Mouse (Mus musculus) thymus, postnatal 25 days (tissue): Measurements from ENCODE around the gene 9130213A22Rik.

Experiments
- DNase-seq: peaks from one replicate; pipeline ENCODE4 v3.0.0; 2022

Gene 9130213A22Rik

DNA sequence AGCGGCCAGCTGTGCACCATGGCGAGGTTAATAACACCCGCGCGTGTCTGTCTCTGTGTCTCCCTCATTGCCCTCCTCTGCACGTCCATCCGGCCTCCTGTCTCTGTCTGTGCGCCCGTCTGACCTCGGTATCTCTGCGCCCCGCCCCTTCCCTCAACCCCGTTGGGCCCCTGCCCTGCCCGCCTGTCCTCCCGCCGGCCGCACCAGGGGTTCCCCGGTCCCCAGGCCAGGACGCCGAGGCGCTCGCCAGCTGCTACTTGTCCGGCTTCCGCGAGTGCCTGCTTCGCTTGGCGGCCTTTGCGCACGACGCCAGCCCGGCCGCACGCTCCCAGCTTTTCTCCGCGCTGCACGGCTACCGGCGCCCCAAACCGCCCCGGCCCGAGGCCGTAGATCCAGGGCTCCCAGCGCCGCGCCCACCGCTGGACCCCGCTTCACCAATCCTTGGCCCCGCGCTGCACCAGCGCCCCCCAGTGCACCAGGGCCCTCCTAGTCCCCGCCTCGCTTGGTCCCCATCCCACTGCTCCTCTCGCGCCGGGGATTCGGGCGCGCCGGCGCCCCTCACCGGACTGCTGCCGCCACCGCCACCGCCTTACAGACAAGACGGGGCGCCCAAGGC, at the start of gene 9130213A22Rik:
Gene 9130213A22Rik (minus strand): TSS at position 254 of the 616 bp plus-strand sequence.
- peak; percentile 84 for DNase-seq

DNA sequence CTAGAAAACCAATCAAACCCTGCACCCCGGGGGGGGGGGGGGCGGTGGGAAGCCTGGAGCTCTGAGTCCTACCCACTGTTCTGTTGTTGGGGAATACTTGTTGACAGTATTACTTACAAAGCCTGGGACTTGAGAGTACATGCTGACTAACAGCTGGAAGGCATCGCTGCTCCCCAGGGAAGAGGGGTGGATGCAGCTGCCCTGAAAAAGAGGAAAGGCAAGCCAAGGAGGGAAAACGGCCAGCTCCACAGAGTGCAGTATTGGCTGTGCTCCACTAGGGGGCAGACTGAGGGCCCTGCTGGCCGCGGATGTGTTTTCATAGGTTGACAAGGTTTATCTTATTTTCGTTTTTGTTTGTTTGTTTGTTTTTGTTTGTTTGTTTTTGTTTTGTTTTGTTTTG, 49.2 kb upstream of the 9130213A22Rik start:
- DNase-seq: peak; percentile 45

- no peak for DNase-seq
These were observed 46.9 kb upstream of the 9130213A22Rik start for GRCm38 (mm10) chr11:69169313-69169712.

GRCm38 (mm10) chr11:69156800-69157199, 34.4 kb upstream of the 9130213A22Rik start, which contains the start of gene Alox12b:
TSS of gene Alox12b (plus strand) at chr11:69156989.
- no peak for DNase-seq

DNA sequence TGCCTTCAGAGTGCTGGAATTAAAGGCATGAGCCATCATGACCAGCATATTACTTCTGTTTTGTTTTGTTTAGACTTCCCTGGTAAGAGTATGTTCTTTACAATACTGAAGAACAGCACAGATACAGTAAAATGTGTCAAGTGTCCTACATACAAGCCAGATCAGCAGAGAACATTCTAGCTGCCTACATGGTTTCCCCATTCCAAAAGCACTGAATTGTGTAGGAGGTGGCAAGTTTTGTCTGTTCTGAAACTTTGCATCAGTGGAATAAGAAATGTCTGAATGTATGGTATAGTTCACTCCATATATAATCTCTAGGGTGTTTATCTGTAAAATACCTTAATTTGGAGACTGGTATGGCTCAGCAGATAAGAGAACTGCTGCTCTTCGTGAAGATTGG, 33.0 kb upstream of the 9130213A22Rik start:
- no peak for DNase-seq

DNA sequence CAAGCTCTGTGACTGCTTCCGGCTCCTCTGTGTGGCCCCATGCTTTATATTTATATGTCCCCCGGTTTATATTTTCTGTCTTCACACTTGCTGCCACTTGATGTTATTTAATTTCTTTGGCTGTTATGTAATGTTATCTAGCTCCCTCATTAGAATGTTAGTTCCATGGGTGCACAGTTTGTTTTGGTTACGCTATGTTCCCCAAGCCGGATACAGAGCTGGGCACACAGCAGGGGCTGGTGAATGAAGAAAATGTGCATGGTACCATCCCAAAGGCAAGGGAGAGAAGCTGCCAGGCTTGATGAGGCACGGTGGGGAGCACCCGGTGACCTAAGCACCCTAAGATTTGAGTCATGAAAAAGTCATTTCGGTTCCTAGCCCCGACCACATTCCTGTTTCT, 31.4 kb upstream of the 9130213A22Rik start:
- DNase-seq: no peak

DNA sequence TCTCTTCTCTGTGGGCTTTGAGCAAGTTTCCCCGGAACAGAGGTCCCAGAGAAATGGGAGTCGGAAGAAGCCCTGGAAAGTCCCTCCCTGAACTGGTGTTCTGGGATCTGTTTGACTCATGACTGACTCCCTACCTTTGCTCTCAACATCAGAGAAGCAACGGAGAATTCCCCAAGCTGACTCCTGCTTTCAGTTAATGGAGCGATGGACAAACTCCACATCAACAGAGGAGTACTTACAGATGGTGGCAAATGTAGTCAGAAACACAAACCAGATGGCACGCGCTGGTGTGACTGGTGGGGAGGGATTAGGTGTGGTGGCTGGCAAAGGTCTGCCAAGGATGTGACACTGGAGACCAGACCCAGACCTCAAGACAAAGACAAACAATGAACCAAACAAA, 28.6 kb upstream of the 9130213A22Rik start:
- DNase-seq: no peak

- DNase-seq: peak; percentile 80
These were observed 28.1 kb upstream of the 9130213A22Rik start for GRCm38 (mm10) chr11:69150444-69150843.

DNA sequence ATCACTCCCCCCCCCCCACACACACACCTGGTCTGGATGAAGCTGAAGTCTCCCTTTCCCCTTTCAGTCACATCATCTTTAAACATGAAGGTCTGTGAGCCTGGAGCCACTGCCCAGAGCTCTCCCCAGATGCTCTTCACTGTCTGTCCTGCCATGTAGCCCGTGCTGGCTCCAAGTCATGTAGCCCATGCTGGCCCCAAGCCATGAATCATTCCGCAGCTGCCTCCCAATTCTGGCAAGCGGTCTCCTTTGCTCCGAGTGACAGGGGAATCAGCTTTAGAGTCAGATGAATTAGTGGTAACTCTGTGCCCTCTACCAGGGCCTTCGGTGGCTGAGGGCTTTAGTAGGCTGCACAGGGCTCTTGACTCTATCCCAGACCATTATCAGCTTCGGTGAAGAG, 27.3 kb upstream of the 9130213A22Rik start:
- no peak for DNase-seq

- DNase-seq: no peak
These were observed 26.1 kb upstream of the 9130213A22Rik start for GRCm38 (mm10) chr11:69148451-69148960.

DNA sequence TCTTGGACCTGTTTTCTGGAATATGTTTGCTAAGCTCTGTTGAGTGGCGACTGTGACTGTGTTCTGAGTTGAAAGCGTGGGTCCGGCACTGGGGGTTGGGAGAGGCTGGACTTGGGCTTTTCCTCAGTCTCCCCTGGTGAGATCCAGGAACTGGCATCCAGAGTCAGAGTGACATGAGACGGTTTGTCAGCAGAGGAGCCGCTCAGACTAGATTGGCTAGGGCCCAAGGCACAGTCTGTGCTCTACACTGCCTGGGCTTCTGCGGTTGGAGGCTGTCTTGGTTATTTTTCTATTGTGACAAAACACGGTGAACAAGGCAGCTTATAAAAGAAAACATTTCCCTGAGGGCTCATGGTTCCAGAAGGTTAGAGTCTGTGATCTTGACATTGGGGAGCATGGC, 25.2 kb upstream of the 9130213A22Rik start:
- no peak for DNase-seq

DNA sequence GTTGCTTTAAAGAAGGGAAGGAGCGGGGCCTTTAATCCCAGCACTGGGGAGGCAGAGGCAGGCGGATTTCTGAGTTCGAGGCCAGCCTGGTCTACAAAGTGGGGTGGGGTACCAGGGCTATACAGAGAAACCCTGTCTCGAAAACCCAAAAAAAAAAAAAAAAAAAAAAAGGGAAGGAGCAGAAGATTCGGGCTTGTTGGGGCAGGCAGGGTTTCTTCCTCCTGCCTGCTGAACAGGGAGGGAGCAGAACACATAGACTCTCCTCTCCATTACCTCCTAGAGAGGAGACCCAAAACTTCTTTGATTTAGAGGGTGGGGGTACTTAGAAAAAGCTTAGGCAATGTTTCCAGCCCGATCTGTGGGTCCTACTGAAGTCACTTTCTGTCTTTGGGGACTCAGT, 13.0 kb upstream of the 9130213A22Rik start:
- no peak for DNase-seq

DNA sequence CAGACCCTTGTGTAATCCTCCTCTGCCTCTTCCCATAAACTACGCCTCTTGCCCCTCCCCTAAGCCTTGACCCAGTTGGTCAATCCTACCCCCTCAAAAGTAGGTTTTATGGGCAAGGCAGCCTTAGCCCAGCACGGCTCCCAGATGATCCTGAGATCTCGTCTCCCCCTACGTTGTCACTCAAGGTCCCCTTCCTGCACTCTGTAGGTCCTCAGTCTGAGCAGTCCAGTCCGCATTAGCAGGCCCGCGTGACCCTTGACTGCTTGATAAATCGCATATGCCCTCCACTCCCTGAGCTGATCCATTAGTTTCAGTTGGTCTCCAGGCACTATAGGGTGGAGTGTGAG, 12.2 kb upstream of the 9130213A22Rik start:
- no peak for DNase-seq

- DNase-seq: peak; percentile 60
These were observed 11.7 kb upstream of the 9130213A22Rik start for GRCm38 (mm10) chr11:69133923-69134621.

- DNase-seq: no peak
These were observed 11.2 kb upstream of the 9130213A22Rik start for GRCm38 (mm10) chr11:69133566-69133922.

DNA sequence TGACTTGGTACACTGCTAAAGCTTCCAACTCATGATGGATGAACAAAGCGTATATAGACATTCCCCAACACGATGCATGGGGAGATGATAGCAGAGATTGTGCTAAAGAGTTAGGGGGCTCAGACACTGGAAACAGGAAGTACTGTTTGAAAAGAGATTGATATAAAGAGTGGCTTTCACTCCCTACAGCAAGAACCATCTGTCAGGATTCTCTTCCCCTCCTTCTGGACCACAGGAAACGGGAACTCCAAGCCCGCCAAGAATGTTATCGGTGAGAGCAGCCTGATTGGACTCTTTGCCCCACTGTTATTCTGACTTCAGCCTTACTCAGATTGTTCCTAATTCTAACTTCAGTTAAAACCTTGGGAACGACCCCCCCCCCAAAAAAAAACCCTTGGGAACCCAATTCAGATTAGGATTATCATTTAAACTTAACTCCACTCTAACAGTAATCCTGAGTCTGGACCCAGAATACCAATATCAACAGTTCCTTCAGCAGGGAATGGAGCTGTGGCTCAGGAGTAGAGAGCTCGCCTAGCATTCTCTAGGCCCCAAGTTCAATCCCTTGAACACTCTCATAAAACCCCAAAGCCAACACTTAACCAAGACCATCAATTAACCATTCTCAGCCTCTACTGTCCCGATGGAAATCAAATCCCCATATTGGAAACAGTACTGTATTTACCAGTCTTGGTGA, 6.2 kb upstream of the 9130213A22Rik start:
- no peak for DNase-seq

DNA sequence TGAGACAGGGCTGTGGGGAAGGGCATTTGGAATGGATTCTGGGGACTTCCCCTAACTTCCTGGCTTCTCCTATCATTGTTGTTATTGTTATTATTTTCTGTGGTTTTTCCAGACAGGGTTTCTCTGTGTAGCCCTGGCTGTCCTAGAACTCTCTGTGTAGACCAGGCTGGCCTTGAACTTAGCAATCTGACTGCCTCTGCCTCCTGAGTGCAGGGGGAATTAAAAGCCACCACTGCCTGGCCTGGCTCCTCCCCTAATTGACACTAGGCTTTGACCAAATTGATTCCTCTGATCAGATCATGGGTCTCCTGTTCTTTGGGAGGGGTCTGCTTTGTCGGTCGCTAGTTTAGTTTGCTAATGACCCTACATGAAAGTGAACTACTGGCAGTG, 4.3 kb upstream of the 9130213A22Rik start:
- DNase-seq: no peak

DNA sequence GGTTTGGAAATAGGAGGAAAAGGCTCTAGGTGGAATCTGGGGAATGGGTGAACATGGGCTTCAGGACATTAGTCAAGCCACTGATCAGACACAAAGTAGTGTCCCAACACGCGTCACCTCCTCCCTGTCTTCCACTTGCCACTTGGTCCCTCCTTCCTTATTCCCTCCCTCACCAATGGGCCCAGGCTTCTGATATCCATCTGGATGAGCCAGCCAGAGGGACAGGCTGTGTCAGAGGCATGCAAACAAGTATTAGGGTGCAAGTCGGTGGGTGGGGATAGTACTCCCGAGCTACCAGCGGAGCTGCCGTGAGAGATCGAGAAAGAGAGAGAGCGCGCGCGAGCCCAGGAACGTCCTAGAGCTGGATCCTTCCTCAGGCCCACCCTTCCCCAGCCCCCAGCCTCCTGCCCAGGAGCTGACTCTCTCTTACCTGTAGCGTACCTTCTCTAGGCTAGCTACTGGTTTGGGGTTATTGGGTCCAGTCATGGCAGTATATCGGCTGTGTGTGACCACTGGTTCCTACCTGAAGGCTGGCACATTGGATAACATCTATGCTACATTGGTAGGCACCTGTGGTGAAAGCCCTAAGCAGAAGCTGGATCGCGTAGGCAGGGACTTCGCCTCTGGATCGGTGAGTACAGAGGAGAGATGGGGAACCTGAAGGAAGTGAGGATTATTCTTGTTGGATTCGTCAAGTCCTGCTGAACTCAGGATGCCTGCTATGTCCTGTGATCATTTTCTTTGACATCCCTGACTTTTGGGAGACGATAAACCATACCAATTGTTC, 3.7 kb upstream of the 9130213A22Rik start:
- peak; percentile 17 for DNase-seq

GRCm38 (mm10) chr11:69125852-69125918, 3.3 kb upstream of the 9130213A22Rik start, which contains the start of gene Aloxe3:
TSS of gene Aloxe3 (plus strand) at chr11:69125896.
- no peak for DNase-seq

GRCm38 (mm10) chr11:69125041-69125851, 2.9 kb upstream of the 9130213A22Rik start:
- peak; percentile 83 for DNase-seq

DNA sequence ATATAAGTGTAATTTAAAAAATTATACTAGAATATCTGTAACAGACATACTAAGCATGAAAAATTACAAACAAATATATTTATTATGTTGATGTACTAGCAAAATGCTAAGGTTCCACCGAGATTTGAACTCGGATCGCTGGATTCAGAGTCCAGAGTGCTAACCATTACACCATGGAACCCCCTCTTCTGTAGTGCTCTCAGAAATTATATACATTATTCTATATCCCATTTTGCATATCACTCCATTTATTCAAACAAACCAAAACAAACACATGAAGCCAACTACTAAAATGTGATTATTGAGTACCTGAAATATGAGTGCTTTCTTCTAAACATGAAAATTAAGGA, 2.1 kb upstream of the 9130213A22Rik start:
- peak; percentile 71 for DNase-seq

DNA sequence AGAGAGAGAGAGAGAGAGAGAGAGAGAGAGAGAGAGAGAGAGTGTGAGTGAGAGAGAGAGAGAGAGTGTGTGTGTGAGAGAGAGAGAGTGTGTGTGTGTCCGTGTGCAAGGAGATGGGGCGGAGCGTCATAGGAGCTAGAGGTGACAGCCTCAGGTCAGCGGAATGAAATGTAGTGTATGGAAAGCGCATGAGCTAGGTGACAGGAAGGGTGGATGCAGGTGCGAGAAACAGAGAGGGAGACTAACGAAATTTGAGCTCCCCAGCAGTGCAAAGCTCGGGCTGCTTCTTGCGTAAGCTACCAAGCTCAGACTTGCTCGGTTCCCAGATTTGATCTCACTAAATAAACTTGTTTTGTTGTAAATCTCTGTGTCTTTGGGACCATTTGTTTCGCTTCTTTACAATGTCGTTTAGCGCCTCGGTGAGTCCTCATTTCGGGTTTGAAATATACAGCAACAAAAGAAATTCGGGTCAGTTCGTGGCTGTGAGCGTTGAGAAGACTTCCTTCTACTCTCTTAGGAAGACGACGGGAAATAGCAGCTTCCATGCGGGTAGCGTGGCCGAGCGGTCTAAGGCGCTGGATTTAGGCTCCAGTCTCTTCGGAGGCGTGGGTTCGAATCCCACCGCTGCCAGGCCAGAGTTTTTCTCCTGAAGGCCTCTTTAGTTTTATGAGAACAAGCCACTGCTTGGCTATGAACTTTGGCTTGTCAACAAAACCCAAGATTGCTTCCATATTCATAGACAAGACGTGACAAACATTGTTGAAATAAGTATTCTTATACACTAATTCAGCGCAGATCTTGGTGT, 1.5 kb upstream of the 9130213A22Rik start:
- DNase-seq: peak; percentile 85
